Mouse (Mus musculus) forebrain, embryonic 11.5 days (tissue): ENCODE data around the gene Tmc7. TPM values are rescaled to one million over a fixed set of nuclear protein-coding genes. Genes with fewer than 3 reads are reported as not detected.
A peak's percentile ranks its signal among the peaks of the same experiment; 100 is the strongest.

Experiments
- ATAC-seq: fragments of 200-750 bp; cut with Nextera tagmentation; replicated peaks from 2 replicates; pipeline ENCODE4 v1.8.0; 2017; ENCODE audit warnings: moderate TSS enrichment; ENCODE audit not compliant: low FRiP score
- DNase-seq: peaks from one replicate; pipeline ENCODE4 v3.0.0-alpha.2; 2017; ENCODE audit warnings: low spot score
- H3K27ac ChIP-seq: fragments of 300-500 bp; sonication (generic); 2 replicates; pipeline ENCODE4 v1.5.1; 2014; ENCODE audit warnings: low read depth, low read length
- H3K27me3 ChIP-seq: fragments of 300-500 bp; sonication (generic); 2 replicates; pipeline ENCODE4 v1.6.1; 2014; ENCODE audit warnings: mild to moderate bottlenecking, low read length, mixed read lengths; ENCODE audit not compliant: control insufficient read depth, insufficient read depth
- H3K36me3 ChIP-seq: fragments of 300-500 bp; sonication (generic); 2 replicates; pipeline ENCODE4 v1.6.1; 2014; ENCODE audit warnings: mild to moderate bottlenecking, low read length, moderate library complexity, mixed read lengths; ENCODE audit not compliant: control insufficient read depth, insufficient read depth
- H3K4me1 ChIP-seq: fragments of 300-500 bp; sonication (generic); replicated peaks from 2 replicates; pipeline ENCODE4 v1.6.1; 2014; ENCODE audit warnings: low read length, mixed read lengths; ENCODE audit not compliant: control insufficient read depth, insufficient read depth
- H3K4me2 ChIP-seq: fragments of 300-500 bp; sonication (generic); 2 replicates; pipeline ENCODE4 v1.6.1; 2014; ENCODE audit warnings: low read depth, mild to moderate bottlenecking, low read length, moderate library complexity, mixed read lengths; ENCODE audit not compliant: severe bottlenecking
- H3K4me3 ChIP-seq: fragments of 300-500 bp; sonication (generic); 2 replicates; pipeline ENCODE4 v1.5.1; 2014; ENCODE audit warnings: low read depth, low read length
- H3K9ac ChIP-seq: fragments of 300-500 bp; sonication (generic); 2 replicates; pipeline ENCODE4 v1.6.1; 2014; ENCODE audit warnings: low read length
- H3K9me3 ChIP-seq: fragments of 300-500 bp; sonication (generic); 2 replicates; pipeline ENCODE4 v1.6.1; 2016; ENCODE audit warnings: low read length, mixed read lengths; ENCODE audit not compliant: control insufficient read depth
- WGBS: fragments of 180-500 bp; shearing (Covaris S2); extraction: QIAGEN DNeasy Blood & Tissue Kit; methylation state at CpG from one replicate; pipeline ENCODE4 v1.1.7; 2014; 5-methylcytosine and 5-hydroxymethylcytosine counted together
- polyA plus RNA-seq: library from polyadenylated mRNA; unstranded; fragments of >200 nt; fragmentation: Nextera tagmentation; extraction: Ambion mirVana; gene quantifications from 2 replicates; pipeline ENCODE4 v1.2.1, GENCODE M21; 2014

Gene Tmc7
- polyA plus RNA-seq, 1 experiment from 2014 or later, result 13.1 TPM

DNA sequence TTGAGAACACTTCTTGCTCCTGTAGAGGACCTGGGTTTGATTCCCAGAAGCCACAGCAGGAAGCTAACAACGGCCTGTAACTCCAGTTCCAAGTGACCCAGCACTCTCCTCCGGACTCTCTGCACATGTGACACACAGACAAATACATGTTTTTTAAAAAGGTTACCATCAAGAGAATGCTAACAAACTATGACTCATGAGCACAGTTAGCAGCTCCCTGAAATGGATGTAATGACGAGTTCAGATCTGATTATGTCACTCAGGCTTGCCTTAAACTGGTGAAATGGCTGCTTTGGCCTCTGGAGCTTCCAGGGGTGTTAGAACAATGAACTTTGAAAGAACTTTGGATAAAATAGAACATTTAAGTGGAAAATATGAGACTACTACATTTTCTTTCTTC lies 50.2 kb downstream of the Tmc7 start:
- no peaks in the 10 kb centered on the region for H3K9me3 ChIP-seq
- no peaks in the 10 kb centered on the region for H3K4me1 ChIP-seq
- WGBS, result 80% methylated on average over 3 of the region's 3 CpGs
- no peak for DNase-seq
- ATAC-seq, result no peak
- H3K9ac ChIP-seq, result no peak overlapping the region
- no peak overlapping the region for H3K27ac ChIP-seq
- H3K27me3 ChIP-seq, result no peaks in the 10 kb centered on the region
- no peak overlapping the region for H3K4me2 ChIP-seq
- no peaks in the 10 kb centered on the region; the same call in 1 of the 2 replicates for H3K36me3 ChIP-seq
- no peak overlapping the region for H3K4me3 ChIP-seq

DNA sequence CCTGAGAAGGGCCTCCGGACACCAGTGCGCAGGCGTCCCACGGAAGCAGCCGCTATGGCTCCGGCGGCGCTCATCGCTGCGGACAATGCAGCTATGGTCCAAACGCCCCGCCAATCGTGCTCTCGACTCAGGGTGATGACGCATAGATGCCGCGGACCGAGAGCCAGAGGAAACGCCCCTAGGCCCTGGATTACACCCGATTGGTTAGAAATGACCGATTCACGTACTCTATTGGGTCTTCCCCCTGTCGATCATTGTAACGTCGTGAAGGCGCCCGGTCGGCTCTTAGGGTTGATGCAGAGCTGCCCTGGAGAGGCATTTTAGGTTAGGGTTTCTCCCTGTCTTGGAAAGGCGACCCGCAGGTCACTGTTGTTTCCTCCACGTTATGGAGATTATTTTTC lies 51.4 kb downstream of the Tmc7 start, which contains the start of gene Coq7:
TSS of gene Coq7 (minus strand) at position 179 of the 401 bp plus-strand sequence.
- Histone ChIP-seq H3K4me3 (peak within 1 kb of the TSS; percentile 68), H3K27ac (peak within 1 kb of the TSS; percentile 97), H3K9ac (peak within 1 kb of the TSS; percentile 81), H3K27me3 (no peaks in the 10 kb centered on the region), H3K4me2 (peak within 1 kb of the TSS; percentile 60), H3K36me3 (no peaks in the 10 kb centered on the region), H3K9me3 (no peaks in the 10 kb centered on the region), H3K4me1 (no peaks in the 10 kb centered on the region)
- WGBS, result under 1% methylated on average over 31 of the region's 31 CpGs
- peak; percentile 99 for ATAC-seq
- DNase-seq, result peak; percentile 96

DNA sequence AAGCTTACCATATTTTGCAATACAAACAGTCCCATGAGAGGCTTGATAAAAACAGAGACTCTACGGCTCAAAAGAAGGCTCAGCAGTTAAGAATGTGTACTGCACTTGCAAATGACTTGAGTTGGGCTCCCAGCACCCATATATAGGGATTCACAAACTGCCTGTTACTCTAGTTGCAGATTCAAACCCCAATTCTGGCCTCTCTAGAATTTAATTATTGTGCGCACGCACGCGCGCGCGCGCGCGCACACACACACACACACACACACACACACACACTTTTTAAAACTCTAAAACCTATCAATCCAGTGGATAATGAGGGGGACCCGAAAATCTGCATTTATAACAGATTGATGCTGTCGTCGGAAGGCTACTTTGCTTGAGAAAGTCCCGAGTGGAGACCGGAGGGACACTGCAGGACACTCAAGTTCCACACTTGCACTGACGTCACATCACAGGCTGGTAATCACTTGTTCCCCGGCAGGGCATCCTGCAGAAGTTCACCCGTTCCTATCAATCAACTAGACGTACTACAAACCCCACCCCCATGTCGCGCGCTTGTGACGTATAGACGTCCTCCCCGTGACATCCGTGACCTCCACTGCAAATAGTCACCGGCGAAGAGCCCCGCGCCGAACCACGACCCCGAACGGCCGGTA lies 51.9 kb downstream of the Tmc7 start:
- DNase-seq (peak; percentile 98), ATAC-seq (peak; percentile 97)
- H3K4me2 ChIP-seq, result peak overlapping the region; percentile 52
- H3K4me3 ChIP-seq, result peak overlapping the region; percentile 68
- no peaks in the 10 kb centered on the region for H3K4me1 ChIP-seq
- H3K36me3 ChIP-seq, result no peaks in the 10 kb centered on the region
- no peaks in the 10 kb centered on the region for H3K27me3 ChIP-seq
- no peaks in the 10 kb centered on the region for H3K9me3 ChIP-seq
- peak overlapping the region; percentile 97 for H3K27ac ChIP-seq
- under 1% methylated on average over 36 of the region's 36 CpGs for WGBS
- H3K9ac ChIP-seq, result peak overlapping the region; percentile 81

DNA sequence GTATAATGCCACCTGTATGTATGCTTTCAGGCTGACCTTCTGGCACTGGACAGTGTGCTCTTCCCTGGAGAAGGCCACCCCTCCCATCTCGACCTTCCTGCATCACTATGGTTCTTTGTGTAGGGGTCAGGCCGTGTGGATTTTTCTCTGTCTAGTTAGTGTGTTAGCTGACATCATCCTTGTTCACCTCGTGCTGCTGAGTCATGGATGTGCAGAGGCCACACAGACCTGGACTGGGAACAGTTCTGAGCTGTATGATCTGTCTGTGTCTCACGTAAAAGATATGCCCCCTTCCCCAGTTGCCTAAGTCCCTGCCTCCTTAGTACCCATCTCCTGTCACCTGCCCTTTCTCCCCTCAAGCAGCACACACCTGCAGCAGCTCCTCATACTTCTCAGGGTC lies 57.6 kb downstream of the Tmc7 start:
- H3K9me3 ChIP-seq, result no peaks in the 10 kb centered on the region
- no peaks in the 10 kb centered on the region; the same call in 1 of the 2 replicates for H3K36me3 ChIP-seq
- WGBS, result 88% methylated on average over 4 of the region's 4 CpGs

DNA sequence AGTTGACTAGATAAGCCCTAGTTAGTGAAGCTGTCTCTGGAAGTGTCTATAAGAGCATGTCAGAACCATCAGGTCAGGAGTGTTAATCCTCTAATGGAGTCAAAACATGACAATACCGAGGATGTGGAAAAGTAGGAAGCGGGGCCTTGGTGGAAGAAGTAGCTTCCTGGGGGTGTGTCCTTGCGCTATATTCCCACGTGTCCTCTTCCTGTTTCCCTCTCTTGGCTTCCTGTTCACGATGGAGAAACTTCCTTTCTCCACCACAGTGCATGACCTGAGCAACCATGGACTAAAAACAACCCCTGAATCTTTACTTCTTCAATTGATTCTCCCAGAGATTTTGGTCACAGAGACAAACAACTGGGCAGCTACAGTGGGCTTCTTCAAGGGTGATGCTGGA lies 62.5 kb downstream of the Tmc7 start:
- Histone ChIP-seq H3K4me1 (no peaks in the 10 kb centered on the region), H3K27me3 (no peaks in the 10 kb centered on the region), H3K9ac (no peak overlapping the region), H3K9me3 (no peaks in the 10 kb centered on the region), H3K4me3 (no peak overlapping the region), H3K27ac (no peak overlapping the region), H3K4me2 (no peak overlapping the region), H3K36me3 (no peaks in the 10 kb centered on the region; the same call in 1 of the 2 replicates)
- 90% methylated on average over 5 of the region's 5 CpGs for WGBS
- no peak for ATAC-seq
- DNase-seq, result no peak

More for the DNA sequence above, 57.6 kb downstream of the Tmc7 start:
- no peaks in the 10 kb centered on the region for H3K27me3 ChIP-seq
- H3K4me3 ChIP-seq, result no peak overlapping the region
- no peaks in the 10 kb centered on the region for H3K4me1 ChIP-seq
- ATAC-seq (no peak), DNase-seq (no peak)
- H3K27ac ChIP-seq, result no peak overlapping the region
- no peak overlapping the region for H3K4me2 ChIP-seq
- H3K9ac ChIP-seq, result no peak overlapping the region

DNA sequence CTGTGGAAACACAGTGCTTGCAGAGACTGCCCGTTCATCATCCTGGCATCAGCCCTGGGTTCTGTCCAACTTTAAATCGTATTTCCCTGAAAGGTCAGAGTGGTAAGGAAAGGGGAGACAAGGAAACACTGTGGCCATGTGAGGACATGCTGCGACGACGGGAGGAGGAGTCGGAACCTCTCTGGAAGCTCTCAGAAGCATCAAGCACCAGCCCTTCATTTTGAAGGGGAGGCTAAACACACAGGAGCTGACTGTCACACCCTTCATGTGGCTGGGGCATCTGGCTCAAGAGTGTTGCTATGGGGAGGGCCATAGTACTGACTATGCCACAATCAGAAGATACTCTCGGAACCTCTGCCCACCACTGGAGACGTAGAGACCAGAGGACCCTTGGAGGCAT lies 64.9 kb downstream of the Tmc7 start:
- H3K9me3 ChIP-seq, result no peaks in the 10 kb centered on the region
- no peaks in the 10 kb centered on the region for H3K36me3 ChIP-seq
- ATAC-seq (no peak), DNase-seq (no peak)
- H3K4me2 ChIP-seq, result no peak overlapping the region
- no peak overlapping the region for H3K9ac ChIP-seq
- no peaks in the 10 kb centered on the region for H3K27me3 ChIP-seq
- WGBS, result 87% methylated on average over 8 of the region's 8 CpGs
- no peaks in the 10 kb centered on the region for H3K4me1 ChIP-seq
- no peak overlapping the region for H3K4me3 ChIP-seq
- H3K27ac ChIP-seq, result no peak overlapping the region

DNA sequence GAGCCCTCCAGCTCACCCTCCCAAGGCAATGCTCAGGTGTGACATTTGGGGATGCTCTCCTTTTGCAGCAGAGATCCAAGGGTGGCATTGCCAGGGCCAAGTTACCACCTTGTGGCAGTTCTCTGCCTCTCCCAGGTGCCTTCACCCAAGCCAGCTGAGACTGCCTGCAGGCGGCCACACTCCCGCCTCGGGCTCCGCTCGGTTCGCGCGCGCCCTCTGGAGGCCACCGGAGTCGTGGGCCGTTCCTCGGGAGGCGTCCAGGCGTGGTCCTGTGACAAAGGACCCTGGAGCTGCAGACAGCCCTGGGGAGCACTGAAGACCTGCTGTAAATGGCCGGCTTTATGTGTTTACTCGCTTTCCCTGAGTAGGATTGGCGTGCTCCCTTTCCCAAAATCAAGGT lies 65.8 kb downstream of the Tmc7 start:
- 1% methylated on average over 18 of the region's 18 CpGs for WGBS
- no peaks in the 10 kb centered on the region for H3K4me1 ChIP-seq

DNA sequence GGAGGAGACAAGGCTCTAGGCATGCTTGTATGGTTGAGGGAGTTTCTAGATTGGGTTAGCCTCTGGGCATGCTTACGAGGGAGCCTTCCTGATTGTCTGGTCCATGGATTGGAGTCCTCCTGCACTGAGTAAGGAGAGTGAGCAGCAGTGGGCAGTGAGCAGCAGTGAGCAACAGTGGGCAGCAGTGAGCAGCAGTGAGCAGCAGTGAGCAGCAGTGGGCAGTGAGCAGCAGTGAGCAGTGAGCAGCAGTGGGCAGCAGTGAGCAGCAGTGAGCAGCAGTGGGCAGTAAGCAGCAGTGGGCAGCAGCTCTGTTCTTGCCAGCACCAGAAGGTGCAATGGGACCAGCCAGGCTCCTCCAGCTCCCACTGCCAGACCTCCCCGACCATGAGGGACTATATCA lies 66.7 kb downstream of the Tmc7 start:
- WGBS, result 77% methylated on average over 2 of the region's 2 CpGs
- no peak overlapping the region for H3K9ac ChIP-seq
- no peaks in the 10 kb centered on the region for H3K27me3 ChIP-seq
- H3K4me3 ChIP-seq, result no peak overlapping the region
- ATAC-seq (0 out of 2 replicates have a peak, but pooled peaks have one; percentile 25), DNase-seq (peak; percentile 60)
- no peaks in the 10 kb centered on the region for H3K9me3 ChIP-seq
- H3K4me1 ChIP-seq, result no peaks in the 10 kb centered on the region
- no peak overlapping the region for H3K4me2 ChIP-seq
- H3K27ac ChIP-seq, result no peak overlapping the region
- no peaks in the 10 kb centered on the region for H3K36me3 ChIP-seq

More for the DNA sequence above, 65.8 kb downstream of the Tmc7 start:
- no peak overlapping the region for H3K27ac ChIP-seq
- H3K36me3 ChIP-seq, result no peaks in the 10 kb centered on the region
- H3K4me2 ChIP-seq, result no peak overlapping the region
- peak; percentile 79 for ATAC-seq
- no peaks in the 10 kb centered on the region for H3K9me3 ChIP-seq
- H3K9ac ChIP-seq, result no peak overlapping the region
- H3K27me3 ChIP-seq, result no peaks in the 10 kb centered on the region
- no peak overlapping the region for H3K4me3 ChIP-seq
- peak; percentile 90 for DNase-seq

DNA sequence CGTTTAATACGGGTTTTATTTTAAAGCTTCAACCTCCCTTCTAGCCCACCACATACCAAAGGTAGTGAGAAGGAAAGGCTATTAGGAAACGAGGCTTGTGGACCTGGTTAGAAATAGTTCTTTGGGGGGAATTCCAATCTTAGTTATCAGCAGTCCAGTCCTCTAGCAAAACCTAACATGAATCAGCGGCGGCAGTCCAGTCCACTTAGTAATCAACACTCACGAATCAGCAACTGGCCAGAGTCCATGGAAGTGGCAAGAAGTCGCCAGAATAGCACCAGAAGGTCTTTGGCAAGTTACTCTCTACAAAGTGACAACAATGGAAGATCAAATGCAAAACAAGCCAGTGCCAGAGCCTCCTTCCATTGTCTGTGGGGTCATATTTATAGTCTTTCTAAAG lies 76.0 kb downstream of the Tmc7 start:
- Histone ChIP-seq H3K27ac (no peak overlapping the region), H3K36me3 (no peaks in the 10 kb centered on the region), H3K4me2 (no peak overlapping the region), H3K4me1 (no peaks in the 10 kb centered on the region), H3K9me3 (no peaks in the 10 kb centered on the region), H3K27me3 (no peaks in the 10 kb centered on the region), H3K4me3 (no peak overlapping the region), H3K9ac (no peak overlapping the region)
- ATAC-seq (no peak), DNase-seq (no peak)
- 85% methylated on average over 7 of the region's 7 CpGs for WGBS
